ENCODE assay signal across 12 mouse cellular contexts in genomic region chr6:70785852-70786251, GRCm38 (mm10). TPM values are rescaled to one million over a fixed set of nuclear protein-coding genes. Genes with fewer than 3 reads are reported as not detected.
DNase-seq lines count a peak whose midpoint lies in the region; ATAC-seq lines count a peak whose summit lies in the region.
"Had no signal": no experiment of that assay in that cellular context is flagged by ENCODE, and none has a peak within 500 bp of the region (broad histone marks: within the 10 kb centered on the region; RNA-seq: fewer than 3 reads in every experiment).

No protein-coding gene starts in this region.

- no peak for ATAC-seq in forebrain, embryonic 16.5 days
- ATAC-seq in midbrain, embryonic 11.5 days (ENCODE audit: low FRiP score), result peak; percentile 60
- no peak for ATAC-seq in midbrain, embryonic 16.5 days
- ATAC-seq in hindbrain, embryonic 14.5 days (ENCODE audit: low FRiP score), result peak; percentile 66; the same call in 1 of the 2 replicates
- ATAC-seq in stomach, embryonic 14.5 days (ENCODE audit: insufficient number of reproducible peaks, insufficient read depth, low FRiP score, low read depth), result 0 out of 2 replicates have a peak, but pooled peaks have one; percentile 3

- H3K36me3 ChIP-seq in forebrain, embryonic 10.5 days (replicated peaks), result peaks cover 40% of the 10 kb centered on the region
- H3K36me3 ChIP-seq in forebrain, embryonic 16.5 days (ENCODE audit: control insufficient read depth, insufficient read depth), result peaks cover 11% of the 10 kb centered on the region; the same call in 1 of the 2 replicates
- peaks cover 3% of the 10 kb centered on the region; the same call in 1 of the 2 replicates for H3K36me3 ChIP-seq in midbrain, embryonic 11.5 days (ENCODE audit: control insufficient read depth, insufficient read depth, low read length)
- peaks cover 20% of the 10 kb centered on the region for H3K36me3 ChIP-seq in midbrain, embryonic 16.5 days (ENCODE audit: control insufficient read depth, insufficient read depth, low read length)
- H3K36me3 ChIP-seq in hindbrain, embryonic 14.5 days (replicated peaks; ENCODE audit: control insufficient read depth, insufficient read depth), result peaks cover 27% of the 10 kb centered on the region
- peaks cover 3% of the 10 kb centered on the region; the same call in 1 of the 2 replicates for H3K36me3 ChIP-seq in stomach, embryonic 14.5 days (ENCODE audit: control insufficient read depth, insufficient read depth, low read length)

- no peak for DNase-seq in forebrain, embryonic 10.5 days (ENCODE audit: extremely low spot score, low spot score)
- DNase-seq in midbrain, embryonic 11.5 days (ENCODE audit: low spot score, missing footprints), result no peak
- no peak for DNase-seq in hindbrain, embryonic 14.5 days (ENCODE audit: low spot score)
- DNase-seq in cerebellum, adult 9-10 months, result no peak
- DNase-seq in frontal cortex, postnatal 10 days (ENCODE audit: low spot score in 2 of 2), result no peak
- DNase-seq: adrenal gland, postnatal 10 days; heart, adult 18-20 months had no signal

- H3K4me1 ChIP-seq in forebrain, embryonic 10.5 days, result peaks cover 32% of the 10 kb centered on the region
- H3K4me1 ChIP-seq in forebrain, embryonic 16.5 days (replicated peaks; ENCODE audit: control insufficient read depth, insufficient read depth, low read length), result peaks cover 17% of the 10 kb centered on the region
- H3K4me1 ChIP-seq in midbrain, embryonic 11.5 days (ENCODE audit: control insufficient read depth, insufficient read depth, low read length), result peaks cover 8% of the 10 kb centered on the region; the same call in 1 of the 2 replicates
- H3K4me1 ChIP-seq in midbrain, embryonic 16.5 days (ENCODE audit: control insufficient read depth, insufficient read depth, low read length), result peaks cover 21% of the 10 kb centered on the region
- H3K4me1 ChIP-seq in hindbrain, embryonic 14.5 days (replicated peaks; ENCODE audit: control insufficient read depth, insufficient read depth, low read length), result peaks cover 13% of the 10 kb centered on the region
- H3K4me1 ChIP-seq in stomach, embryonic 14.5 days (ENCODE audit: control insufficient read depth, insufficient read depth, low read length), result peaks cover 19% of the 10 kb centered on the region; the same call in 1 of the 2 replicates

- no peak overlapping the region for H3K9ac ChIP-seq in forebrain, embryonic 16.5 days (replicated peaks; ENCODE audit: low read depth, low read length)
- H3K9ac ChIP-seq in midbrain, embryonic 11.5 days (ENCODE audit: low read length), result no peak overlapping the region
- H3K9ac ChIP-seq in midbrain, embryonic 16.5 days (ENCODE audit: low read depth, low read length), result no peak overlapping the region
- H3K9ac ChIP-seq in hindbrain, embryonic 14.5 days, result no peak overlapping the region
- no peak overlapping the region for H3K9ac ChIP-seq in stomach, embryonic 14.5 days (replicated peaks; ENCODE audit: low read depth, low read length)
- H3K9ac ChIP-seq: limb, embryonic 15.5 days had no signal

- no peaks in the 10 kb centered on the region for H3K9me3 ChIP-seq in forebrain, embryonic 10.5 days
- no peaks in the 10 kb centered on the region for H3K9me3 ChIP-seq in forebrain, embryonic 16.5 days (ENCODE audit: control insufficient read depth, low read length)
- H3K9me3 ChIP-seq in midbrain, embryonic 11.5 days (ENCODE audit: control insufficient read depth, low read length), result no peaks in the 10 kb centered on the region
- H3K9me3 ChIP-seq in midbrain, embryonic 16.5 days (replicated peaks; ENCODE audit: control insufficient read depth, low read length, poor library complexity, severe bottlenecking), result no peaks in the 10 kb centered on the region
- no peaks in the 10 kb centered on the region for H3K9me3 ChIP-seq in hindbrain, embryonic 14.5 days (ENCODE audit: control insufficient read depth, low read length)
- H3K9me3 ChIP-seq in stomach, embryonic 14.5 days (ENCODE audit: control insufficient read depth, low read depth, low read length), result no peaks in the 10 kb centered on the region
- H3K9me3 ChIP-seq: limb, embryonic 15.5 days had no signal

- H3K4me3 ChIP-seq in forebrain, embryonic 10.5 days, result no peak overlapping the region
- no peak overlapping the region for H3K4me3 ChIP-seq in forebrain, embryonic 16.5 days (replicated peaks; ENCODE audit: low read length)
- no peak overlapping the region for H3K4me3 ChIP-seq in midbrain, embryonic 11.5 days (ENCODE audit: low read depth, low read length)
- no peak overlapping the region for H3K4me3 ChIP-seq in midbrain, embryonic 16.5 days (ENCODE audit: low read depth, low read length)
- H3K4me3 ChIP-seq in hindbrain, embryonic 14.5 days (replicated peaks; ENCODE audit: low read length), result no peak overlapping the region
- H3K4me3 ChIP-seq in stomach, embryonic 14.5 days (ENCODE audit: low read depth, low read length), result no peak overlapping the region
- H3K4me3 ChIP-seq: limb, embryonic 15.5 days; myocyte had no signal

- no peak overlapping the region for H3K4me2 ChIP-seq in forebrain, embryonic 16.5 days (ENCODE audit: low read length)
- H3K4me2 ChIP-seq in midbrain, embryonic 11.5 days, result no peak overlapping the region
- no peak overlapping the region for H3K4me2 ChIP-seq in midbrain, embryonic 16.5 days (ENCODE audit: low read length)
- no peak overlapping the region for H3K4me2 ChIP-seq in hindbrain, embryonic 14.5 days (replicated peaks)
- no peak overlapping the region for H3K4me2 ChIP-seq in stomach, embryonic 14.5 days (replicated peaks; ENCODE audit: low read depth, low read length)
- H3K4me2 ChIP-seq: limb, embryonic 15.5 days had no signal

- 43% methylated on average over 3 of the region's 3 CpGs for WGBS in forebrain, embryonic 10.5 days
- 35% methylated on average over 3 of the region's 3 CpGs for WGBS in forebrain, embryonic 16.5 days
- WGBS in midbrain, embryonic 11.5 days, result 32% methylated on average over 3 of the region's 3 CpGs
- WGBS in midbrain, embryonic 16.5 days, result 35% methylated on average over 3 of the region's 3 CpGs
- 28% methylated on average over 3 of the region's 3 CpGs for WGBS in hindbrain, embryonic 14.5 days
- 43% methylated on average over 3 of the region's 3 CpGs for WGBS in stomach, embryonic 14.5 days

- peak overlapping the region; percentile 48; the same call in 1 of the 2 replicates for H3K27ac ChIP-seq in forebrain, embryonic 10.5 days
- no peak overlapping the region for H3K27ac ChIP-seq in forebrain, embryonic 16.5 days (ENCODE audit: low read length)
- no peak overlapping the region for H3K27ac ChIP-seq in midbrain, embryonic 11.5 days (ENCODE audit: low read depth, low read length)
- no peak overlapping the region for H3K27ac ChIP-seq in midbrain, embryonic 16.5 days (ENCODE audit: low read length)
- H3K27ac ChIP-seq in hindbrain, embryonic 14.5 days, result no peak overlapping the region
- H3K27ac ChIP-seq in stomach, embryonic 14.5 days (ENCODE audit: low read length), result no peak overlapping the region
- H3K27ac ChIP-seq: limb, embryonic 15.5 days had no signal

- no peaks in the 10 kb centered on the region for H3K27me3 ChIP-seq in forebrain, embryonic 10.5 days (ENCODE audit: poor library complexity, severe bottlenecking)
- H3K27me3 ChIP-seq in forebrain, embryonic 16.5 days (replicated peaks; ENCODE audit: control insufficient read depth, insufficient read depth, low read length), result no peaks in the 10 kb centered on the region
- H3K27me3 ChIP-seq in midbrain, embryonic 11.5 days (ENCODE audit: control insufficient read depth, insufficient read depth, low read length), result no peaks in the 10 kb centered on the region
- H3K27me3 ChIP-seq in midbrain, embryonic 16.5 days (ENCODE audit: control insufficient read depth, insufficient read depth, low read depth, low read length), result no peaks in the 10 kb centered on the region
- H3K27me3 ChIP-seq in hindbrain, embryonic 14.5 days (ENCODE audit: control insufficient read depth, insufficient read depth, low read length), result no peaks in the 10 kb centered on the region
- H3K27me3 ChIP-seq in stomach, embryonic 14.5 days (ENCODE audit: control insufficient read depth, insufficient read depth, low read length), result no peaks in the 10 kb centered on the region
- H3K27me3 ChIP-seq: limb, embryonic 15.5 days had no signal

RNA-seq across cellular contexts. Expression of gene Rpia, which starts 6.2 kb away (rescaled TPM):
- polyA plus RNA-seq in forebrain, embryonic 10.5 days (2016; fragmentation: Nextera tagmentation; extraction: Ambion mirVana), result 2.0 and 2.8 TPM in 2 replicates
- 2.5 and 3.3 TPM in 2 replicates for polyA plus RNA-seq in forebrain, embryonic 16.5 days (2015; fragmentation: Nextera tagmentation; extraction: Ambion mirVana)
- polyA plus RNA-seq in midbrain, embryonic 11.5 days (2014; fragmentation: Nextera tagmentation; extraction: Ambion mirVana), result 1.9 TPM in 2 replicates
- 2.6 and 2.9 TPM in 2 replicates for polyA plus RNA-seq in midbrain, embryonic 16.5 days (2015; fragmentation: Nextera tagmentation; extraction: Ambion mirVana)
- 2.6 and 2.9 TPM in 2 replicates for polyA plus RNA-seq in hindbrain, embryonic 14.5 days (2014; fragmentation: Nextera tagmentation; extraction: Ambion mirVana)
- polyA plus RNA-seq in stomach, embryonic 14.5 days (2014; fragmentation: Nextera tagmentation; extraction: Ambion mirVana), result 4.5 and 4.8 TPM in 2 replicates

RNA-seq across cellular contexts. Expression of gene Eif2ak3, which starts 58.5 kb away (rescaled TPM):
- 6.5 and 8.0 TPM in 2 replicates for polyA plus RNA-seq in forebrain, embryonic 10.5 days (2016; fragmentation: Nextera tagmentation; extraction: Ambion mirVana)
- 14.4 and 17.8 TPM in 2 replicates for polyA plus RNA-seq in forebrain, embryonic 16.5 days (2015; fragmentation: Nextera tagmentation; extraction: Ambion mirVana)
- 8.9 and 9.8 TPM in 2 replicates for polyA plus RNA-seq in midbrain, embryonic 11.5 days (2014; fragmentation: Nextera tagmentation; extraction: Ambion mirVana)
- polyA plus RNA-seq in midbrain, embryonic 16.5 days (2015; fragmentation: Nextera tagmentation; extraction: Ambion mirVana), result 12.5 and 13.4 TPM in 2 replicates
- 13.0 and 13.3 TPM in 2 replicates for polyA plus RNA-seq in hindbrain, embryonic 14.5 days (2014; fragmentation: Nextera tagmentation; extraction: Ambion mirVana)
- polyA plus RNA-seq in stomach, embryonic 14.5 days (2014; fragmentation: Nextera tagmentation; extraction: Ambion mirVana), result 10.2 and 12.5 TPM in 2 replicates

Comparison
In these comparisons a context has a peak if more than half of its experiments do, and no peak if none do; other contexts are left out.
1. ATAC-seq: peak in midbrain, embryonic 11.5 days (single experiment), hindbrain, embryonic 14.5 days (single experiment) and stomach, embryonic 14.5 days (single experiment); none in forebrain, embryonic 16.5 days (single experiment) and midbrain, embryonic 16.5 days (single experiment).